17 mouse cellular contexts compared by ENCODE assay signal in the genomic region with DNA sequence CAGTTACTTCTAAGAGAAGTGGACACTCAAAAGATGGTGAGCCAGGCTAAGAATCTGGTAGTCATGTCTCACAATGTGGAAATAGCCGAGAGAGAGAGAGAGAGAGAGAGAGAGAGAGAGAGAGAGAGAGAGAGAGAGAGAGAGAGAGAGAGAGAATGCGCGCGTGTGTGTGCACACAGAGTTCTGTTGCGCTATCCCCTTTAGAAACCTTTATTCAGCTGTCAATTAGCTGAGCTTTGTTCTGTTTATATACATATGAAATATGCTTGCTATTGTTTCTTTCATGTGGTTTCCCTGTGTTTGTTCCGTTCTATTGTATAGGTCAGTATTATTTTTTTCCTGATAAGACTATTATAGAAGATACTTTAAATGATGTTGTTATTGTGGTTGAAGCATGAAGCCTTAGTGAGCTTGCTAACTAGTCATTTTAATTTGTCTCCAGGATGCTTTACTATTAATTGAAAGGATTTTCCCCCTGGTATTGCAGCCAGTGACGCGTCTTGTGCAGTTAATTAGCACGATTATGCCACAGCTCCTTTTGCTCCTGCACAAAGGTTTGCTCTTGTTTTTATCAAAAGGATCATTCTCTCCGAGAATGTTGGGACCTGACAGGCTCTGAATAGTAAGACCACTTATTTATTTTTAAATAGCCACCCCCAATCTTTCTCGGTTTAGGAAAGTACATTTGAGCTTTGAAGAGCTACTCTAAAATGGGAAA.
DNase-seq lines count a peak whose midpoint lies in the region; ATAC-seq and TF ChIP-seq lines count a peak whose summit lies in the region.
"Had no signal": no experiment of that assay in that cellular context is flagged by ENCODE, and none has a peak within 500 bp of the region (broad histone marks: within the 10 kb centered on the region; RNA-seq: fewer than 3 reads in every experiment).

No protein-coding gene starts in this region.

- H3K9me3 ChIP-seq in hindbrain, embryonic 13.5 days = no peaks in the 10 kb centered on the region
- no peaks in the 10 kb centered on the region for H3K9me3 ChIP-seq in hindbrain, embryonic 10.5 days
- H3K9me3 ChIP-seq in forebrain, embryonic 11.5 days (ENCODE audit: control insufficient read depth, low read length) = no peaks in the 10 kb centered on the region
- no peaks in the 10 kb centered on the region for H3K9me3 ChIP-seq in hindbrain, embryonic 15.5 days
- H3K9me3 ChIP-seq in neural tube, embryonic 13.5 days = no peaks in the 10 kb centered on the region
- H3K9me3 ChIP-seq: embryonic facial prominence, embryonic 13.5 days; limb, embryonic 10.5 days; liver, embryonic 12.5 days had no signal

- no peaks in the 10 kb centered on the region for H3K27me3 ChIP-seq in hindbrain, embryonic 13.5 days
- no peaks in the 10 kb centered on the region for H3K27me3 ChIP-seq in hindbrain, embryonic 10.5 days (ENCODE audit: insufficient read depth, poor library complexity, severe bottlenecking)
- peaks cover 18% of the 10 kb centered on the region for H3K27me3 ChIP-seq in forebrain, embryonic 11.5 days (ENCODE audit: control insufficient read depth, insufficient read depth, low read length)
- H3K27me3 ChIP-seq in hindbrain, embryonic 15.5 days = no peaks in the 10 kb centered on the region
- H3K27me3 ChIP-seq in neural tube, embryonic 13.5 days = no peaks in the 10 kb centered on the region
- H3K27me3 ChIP-seq in thymus, adult 2 months (ENCODE audit: control insufficient read depth, insufficient read depth, low read length) = no peaks in the 10 kb centered on the region
- H3K27me3 ChIP-seq: embryonic facial prominence, embryonic 13.5 days; liver, embryonic 12.5 days had no signal

- H3K4me3 ChIP-seq in hindbrain, embryonic 13.5 days = no peak overlapping the region
- H3K4me3 ChIP-seq in hindbrain, embryonic 10.5 days = no peak overlapping the region
- no peak overlapping the region for H3K4me3 ChIP-seq in forebrain, embryonic 11.5 days (ENCODE audit: low read depth, low read length)
- H3K4me3 ChIP-seq in hindbrain, embryonic 15.5 days = 0 out of 2 replicates have a peak overlapping the region, but pooled peaks have one; percentile 4
- H3K4me3 ChIP-seq in neural tube, embryonic 13.5 days = no peak overlapping the region
- H3K4me3 ChIP-seq in thymus, adult 2 months (ENCODE audit: control insufficient read depth, insufficient read depth, low read length) = no peak overlapping the region
- H3K4me3 ChIP-seq: embryonic facial prominence, embryonic 13.5 days; limb, embryonic 10.5 days; liver, embryonic 12.5 days had no signal

- ATAC-seq in hindbrain, embryonic 13.5 days (ENCODE audit: low FRiP score) = no peak
- ATAC-seq in forebrain, embryonic 11.5 days (replicated peaks; ENCODE audit: low FRiP score) = peak; percentile 70
- ATAC-seq in hindbrain, embryonic 15.5 days (ENCODE audit: low FRiP score, low read depth) = no peak
- no peak; the same call in 1 of the 2 replicates for ATAC-seq in neural tube, embryonic 13.5 days (ENCODE audit: low read depth)
- ATAC-seq in megakaryocyte, adult 5-6 weeks (ENCODE audit: poor library complexity, severe bottlenecking) = no peak
- ATAC-seq: liver, embryonic 12.5 days had no signal

- H3K27ac ChIP-seq in hindbrain, embryonic 13.5 days = peak overlapping the region; percentile 19
- H3K27ac ChIP-seq in hindbrain, embryonic 10.5 days = no peak overlapping the region
- H3K27ac ChIP-seq in forebrain, embryonic 11.5 days (ENCODE audit: low read depth, low read length) = no peak overlapping the region; the same call in 1 of the 2 replicates
- peak overlapping the region; percentile 45 for H3K27ac ChIP-seq in hindbrain, embryonic 15.5 days (replicated peaks)
- H3K27ac ChIP-seq in neural tube, embryonic 13.5 days (replicated peaks) = peak overlapping the region; percentile 54; the same call in 1 of the 2 replicates
- no peak overlapping the region for H3K27ac ChIP-seq in thymus, adult 2 months (ENCODE audit: control insufficient read depth, insufficient read depth, low read length)
- H3K27ac ChIP-seq: embryonic facial prominence, embryonic 13.5 days; limb, embryonic 10.5 days; liver, embryonic 12.5 days; stomach, postnatal 0 days had no signal

- H3K9ac ChIP-seq in hindbrain, embryonic 13.5 days = no peak overlapping the region
- no peak overlapping the region for H3K9ac ChIP-seq in forebrain, embryonic 11.5 days (ENCODE audit: low read length)
- no peak overlapping the region for H3K9ac ChIP-seq in hindbrain, embryonic 15.5 days
- peak overlapping the region; percentile 38; the same call in 1 of the 2 replicates for H3K9ac ChIP-seq in neural tube, embryonic 13.5 days
- H3K9ac ChIP-seq: embryonic facial prominence, embryonic 13.5 days; liver, embryonic 12.5 days had no signal

- 33% methylated on average over 11 of the region's 11 CpGs for WGBS in hindbrain, embryonic 13.5 days
- WGBS in hindbrain, embryonic 10.5 days = 61% methylated on average over 11 of the region's 11 CpGs
- WGBS in forebrain, embryonic 11.5 days = 26% methylated on average over 11 of the region's 11 CpGs
- 18% methylated on average over 11 of the region's 11 CpGs for WGBS in hindbrain, embryonic 15.5 days
- WGBS in neural tube, embryonic 13.5 days = 30% methylated on average over 11 of the region's 11 CpGs
- 89% methylated on average over 11 of the region's 11 CpGs for WGBS in thymus, adult 2 months

- peaks cover 12% of the 10 kb centered on the region; the same call in 1 of the 2 replicates for H3K4me1 ChIP-seq in hindbrain, embryonic 13.5 days (replicated peaks)
- peaks cover 19% of the 10 kb centered on the region for H3K4me1 ChIP-seq in hindbrain, embryonic 10.5 days (replicated peaks)
- peaks cover 9% of the 10 kb centered on the region for H3K4me1 ChIP-seq in forebrain, embryonic 11.5 days (replicated peaks; ENCODE audit: control insufficient read depth, insufficient read depth, low read length)
- H3K4me1 ChIP-seq in hindbrain, embryonic 15.5 days (replicated peaks) = peaks cover 9% of the 10 kb centered on the region; the same call in 1 of the 2 replicates
- H3K4me1 ChIP-seq in neural tube, embryonic 13.5 days (replicated peaks) = peaks cover 13% of the 10 kb centered on the region
- H3K4me1 ChIP-seq in thymus, adult 2 months (replicated peaks; ENCODE audit: control insufficient read depth, insufficient read depth, low read length) = no peaks in the 10 kb centered on the region
- H3K4me1 ChIP-seq: embryonic facial prominence, embryonic 13.5 days; liver, embryonic 12.5 days had no signal

- H3K36me3 ChIP-seq in hindbrain, embryonic 13.5 days = no peaks in the 10 kb centered on the region
- H3K36me3 ChIP-seq in hindbrain, embryonic 10.5 days = no peaks in the 10 kb centered on the region
- no peaks in the 10 kb centered on the region for H3K36me3 ChIP-seq in forebrain, embryonic 11.5 days (ENCODE audit: control insufficient read depth, insufficient read depth, low read length)
- H3K36me3 ChIP-seq in hindbrain, embryonic 15.5 days = no peaks in the 10 kb centered on the region
- no peaks in the 10 kb centered on the region for H3K36me3 ChIP-seq in neural tube, embryonic 13.5 days
- H3K36me3 ChIP-seq in thymus, adult 2 months (ENCODE audit: control insufficient read depth, insufficient read depth, low read length) = no peaks in the 10 kb centered on the region
- H3K36me3 ChIP-seq: embryonic facial prominence, embryonic 13.5 days; limb, embryonic 10.5 days; liver, embryonic 12.5 days had no signal

- TF ChIP-seq CTCF in thymus, adult 2 months (IDR thresholded peaks at IDR 0.05; ENCODE audit: borderline replicate concordance, control insufficient read depth, extremely low read depth, insufficient read depth, low read length, poor library complexity) = no peak

- TF ChIP-seq POLR2A in thymus, adult 2 months (IDR thresholded peaks at IDR 0.05; ENCODE audit: control insufficient read depth, extremely low read depth, insufficient read depth, low read length, poor library complexity) = no peak

- peak overlapping the region; percentile 27 for H3K4me2 ChIP-seq in hindbrain, embryonic 13.5 days
- peak overlapping the region; percentile 13 for H3K4me2 ChIP-seq in forebrain, embryonic 11.5 days (ENCODE audit: low read depth, low read length, severe bottlenecking)
- H3K4me2 ChIP-seq in hindbrain, embryonic 15.5 days = peak overlapping the region; percentile 44
- peak overlapping the region; percentile 38 for H3K4me2 ChIP-seq in neural tube, embryonic 13.5 days
- H3K4me2 ChIP-seq: embryonic facial prominence, embryonic 13.5 days; heart, embryonic 11.5 days; liver, embryonic 12.5 days had no signal

- no peak for DNase-seq in hindbrain, embryonic 10.5 days (ENCODE audit: low spot score)
- DNase-seq in forebrain, embryonic 11.5 days (ENCODE audit: low spot score) = no peak
- DNase-seq in natural killer cell, adult 2 months (ENCODE audit: low spot score in 2 of 2) = no peak
- DNase-seq in thymus, adult 2 months = no peak
- DNase-seq: cerebellum, adult 11 months; cerebellum, postnatal 36 days; gastrocnemius, postnatal 25 days; kidney, adult 18-20 months had no signal

Comparison
In these comparisons a context has a peak if more than half of its experiments do, and no peak if none do; other contexts are left out.
1. H3K27ac ChIP-seq: peak in hindbrain, embryonic 13.5 days (single experiment), hindbrain, embryonic 15.5 days (single experiment) and neural tube, embryonic 13.5 days (single experiment); none in hindbrain, embryonic 10.5 days (single experiment), forebrain, embryonic 11.5 days (single experiment) and thymus, adult 2 months (single experiment).
2. Peak in every context shown above with its lines, with median percentiles within 50 percentile points of each other: H3K4me2 ChIP-seq.